Mouse (Mus musculus) brain, embryonic 14.5 days (tissue): Measurements from ENCODE around the gene Arl5c.

Experiments used
- CTCF ChIP-seq: fragments of 200-500 bp; IDR thresholded peaks from 2 replicates; pipeline ENCODE4 v1.5.1; 2012; ENCODE audit warnings: inconsistent platforms, mild to moderate bottlenecking, moderate library complexity, borderline replicate concordance; ENCODE audit not compliant: insufficient read depth, insufficient read length; ENCODE audit errors: extremely low read depth
- POLR2A ChIP-seq: fragments of 200-500 bp; IDR thresholded peaks from 2 replicates; pipeline ENCODE4 v1.6.1; 2012; ENCODE audit warnings: mild to moderate bottlenecking, inconsistent platforms, borderline replicate concordance; ENCODE audit not compliant: poor library complexity, insufficient read depth, insufficient read length, severe bottlenecking; ENCODE audit errors: extremely low read depth

DNA sequence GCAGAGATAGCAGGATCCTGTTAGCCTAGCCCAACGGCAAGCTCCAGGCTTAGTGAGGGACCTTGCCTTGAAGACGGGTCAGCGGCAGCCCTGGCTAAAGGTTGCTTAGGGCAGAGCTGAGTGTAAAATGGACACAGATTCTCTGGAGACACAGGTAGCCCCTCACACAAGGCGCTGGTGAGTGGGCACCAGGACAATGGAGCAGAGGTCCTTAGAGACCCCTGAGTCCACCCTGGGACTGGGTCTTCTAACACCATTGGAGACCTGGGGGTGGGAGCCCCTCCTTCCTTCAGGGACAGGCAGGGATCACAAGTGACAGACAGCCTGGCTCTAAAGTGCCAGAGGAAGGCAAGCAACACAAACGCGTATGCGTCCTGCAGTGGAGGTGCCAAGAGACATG lies 25.2 kb downstream of the Arl5c start:
- TF ChIP-seq CTCF (no peak), POLR2A (no peak)
